Mouse (Mus musculus) G1E (cell line): Measurements from ENCODE around the gene Sel1l3. TPM values are rescaled to one million over a fixed set of nuclear protein-coding genes. Genes with fewer than 3 reads are reported as not detected.

Experiments used
- ATAC-seq: 2 replicates; pipeline ENCODE4 v1.8.0; 2016; ENCODE audit warnings: mild to moderate bottlenecking; ENCODE audit not compliant: insufficient number of reproducible peaks, poor library complexity, low FRiP score, severe bottlenecking; ENCODE audit errors: extremely low read depth
- DNase-seq: peaks from one replicate; pipeline ENCODE4 v3.0.0; 2012; ENCODE audit warnings: low spot score
- H3K27me3 ChIP-seq: 2 replicates; pipeline ENCODE4 v1.6.1; 2012; ENCODE audit warnings: mild to moderate bottlenecking, low read length, inconsistent platforms; ENCODE audit not compliant: insufficient read depth
- H3K36me3 ChIP-seq: replicated peaks from 2 replicates; pipeline ENCODE3; 2012; ENCODE audit warnings: mild to moderate bottlenecking, inconsistent platforms
- H3K4me1 ChIP-seq: 2 replicates; pipeline ENCODE4 v1.6.1; 2012; ENCODE audit warnings: low read depth, low read length, inconsistent platforms, mixed read lengths; ENCODE audit not compliant: insufficient read depth
- H3K4me3 ChIP-seq: 2 replicates; pipeline ENCODE4 v1.5.1; 2012; ENCODE audit warnings: low read depth, mild to moderate bottlenecking, inconsistent platforms, low read length, moderate library complexity, mixed read lengths
- H3K9me3 ChIP-seq: replicated peaks from 2 replicates; pipeline ENCODE4 v1.6.1; 2012; ENCODE audit warnings: inconsistent platforms
- CTCF ChIP-seq: IDR thresholded peaks from 2 replicates; pipeline ENCODE4 v1.5.1; 2012; ENCODE audit warnings: low read depth, low read length, inconsistent platforms, mixed read lengths
- GATA1 ChIP-seq: IDR thresholded peaks from 2 replicates; pipeline ENCODE4 v1.6.1; 2012; ENCODE audit warnings: borderline replicate concordance, low read length, inconsistent platforms, mixed read lengths
- GATA2 ChIP-seq: IDR thresholded peaks from 2 replicates; pipeline ENCODE4 v1.6.1; 2012; ENCODE audit warnings: low read depth, low read length, inconsistent platforms, borderline replicate concordance
- POLR2AphosphoS5 ChIP-seq: IDR thresholded peaks from 2 replicates; pipeline ENCODE4 v1.6.1; 2012; ENCODE audit warnings: low read depth, low read length, inconsistent platforms; ENCODE audit not compliant: insufficient replicate concordance
- TAL1 ChIP-seq: conservative IDR thresholded peaks from 2 replicates; pipeline ENCODE4 v1.6.1; 2012; ENCODE audit warnings: low read depth, low read length, inconsistent platforms, mixed read lengths
- polyA plus RNA-seq: library from polyadenylated mRNA; stranded (reverse); fragments of >175 nt; gene quantifications from 2 replicates; pipeline ENCODE4 v1.2.3, GENCODE M21; 2012
- total RNA-seq, 2 experiments: library from RNA; stranded (forward) in 1 of 2; stranded (reverse) in 1 of 2; fragments of 200-1000 nt in 1 of 2; fragments of >200 nt in 1 of 2; fragmentation: Nextera tagmentation in 1 of 2; gene quantifications; 2 replicates each; pipeline ENCODE4 v1.2.3; 2014 to 2017

Sel1l3 gene
- total and polyA plus RNA-seq, 3 experiments: 0.44 TPM; not detected in 2

GRCm38 (mm10) chr5:53225434-53225833 is 11.7 kb upstream of the Sel1l3 start:
- Histone ChIP-seq H3K27me3 (no peaks in the 10 kb centered on the region), H3K4me1 (no peaks in the 10 kb centered on the region), H3K4me3 (no peak overlapping the region), H3K36me3 (no peaks in the 10 kb centered on the region), H3K9me3 (no peaks in the 10 kb centered on the region)
- ATAC-seq (no peak), DNase-seq (no peak)
- TF ChIP-seq CTCF: no peak

GRCm38 (mm10) chr5:53214801-53215200 is 1.1 kb upstream of the Sel1l3 start:
- no peak for DNase-seq
- no peak for ATAC-seq
- H3K4me1 ChIP-seq: no peaks in the 10 kb centered on the region
- no peaks in the 10 kb centered on the region for H3K27me3 ChIP-seq
- no peak overlapping the region for H3K4me3 ChIP-seq
- H3K36me3 ChIP-seq: no peaks in the 10 kb centered on the region
- H3K9me3 ChIP-seq: peaks cover 27% of the 10 kb centered on the region
- TF ChIP-seq POLR2AphosphoS5: no peak
- no peak for TF ChIP-seq TAL1
- TF ChIP-seq GATA1: no peak
- no peak for TF ChIP-seq GATA2
- no peak for TF ChIP-seq CTCF

GRCm38 (mm10) chr5:53214362-53214761 is 635 bp upstream of the Sel1l3 start:
- no peaks in the 10 kb centered on the region for H3K27me3 ChIP-seq
- H3K4me1 ChIP-seq: no peaks in the 10 kb centered on the region
- no peak overlapping the region for H3K4me3 ChIP-seq
- TF ChIP-seq TAL1 (no peak), CTCF (no peak), GATA2 (no peak), GATA1 (no peak), POLR2AphosphoS5 (no peak)
- no peak for ATAC-seq
- no peak for DNase-seq
- H3K36me3 ChIP-seq: no peaks in the 10 kb centered on the region
- H3K9me3 ChIP-seq: peaks cover 26% of the 10 kb centered on the region

- DNase-seq: no peak
- no peaks in the 10 kb centered on the region for H3K27me3 ChIP-seq
- no peak overlapping the region; the same call in 1 of the 2 replicates for H3K4me3 ChIP-seq
- no peaks in the 10 kb centered on the region for H3K4me1 ChIP-seq
- H3K36me3 ChIP-seq: no peaks in the 10 kb centered on the region
- ATAC-seq: no peak
- TF ChIP-seq CTCF: no peak
- no peak for TF ChIP-seq POLR2AphosphoS5
- H3K9me3 ChIP-seq: peaks cover 26% of the 10 kb centered on the region
Observed at GRCm38 (mm10) chr5:53212782-53213710, 681 bp downstream of the Sel1l3 start.

- no peaks in the 10 kb centered on the region for H3K4me1 ChIP-seq
- H3K4me3 ChIP-seq: no peak overlapping the region
- no peak for DNase-seq
- H3K9me3 ChIP-seq: peaks cover 24% of the 10 kb centered on the region
- no peaks in the 10 kb centered on the region for H3K36me3 ChIP-seq
- H3K27me3 ChIP-seq: no peaks in the 10 kb centered on the region
- TF ChIP-seq POLR2AphosphoS5: no peak
- TF ChIP-seq CTCF: no peak
- no peak for TF ChIP-seq TAL1
- no peak for TF ChIP-seq GATA2
- TF ChIP-seq GATA1: no peak
- ATAC-seq: no peak
Observed at GRCm38 (mm10) chr5:53212087-53212781, 1.5 kb downstream of the Sel1l3 start.

- ATAC-seq: no peak
Observed at GRCm38 (mm10) chr5:53211241-53211640, 2.5 kb downstream of the Sel1l3 start.

GRCm38 (mm10) chr5:53210481-53210880 is 3.2 kb downstream of the Sel1l3 start:
- ATAC-seq (no peak), DNase-seq (no peak)
- Histone ChIP-seq H3K27me3 (no peaks in the 10 kb centered on the region), H3K9me3 (peaks cover 24% of the 10 kb centered on the region), H3K4me3 (no peak overlapping the region), H3K36me3 (no peaks in the 10 kb centered on the region), H3K4me1 (no peaks in the 10 kb centered on the region)
- no peak for TF ChIP-seq GATA2
- TF ChIP-seq GATA1: no peak
- TF ChIP-seq POLR2AphosphoS5: no peak
- TF ChIP-seq TAL1: no peak
- TF ChIP-seq CTCF: no peak

More at GRCm38 (mm10) chr5:53211241-53211640, 2.5 kb downstream of the Sel1l3 start:
- Histone ChIP-seq H3K9me3 (peaks cover 24% of the 10 kb centered on the region), H3K4me1 (no peaks in the 10 kb centered on the region), H3K4me3 (no peak overlapping the region), H3K27me3 (no peaks in the 10 kb centered on the region), H3K36me3 (no peaks in the 10 kb centered on the region)
- DNase-seq: no peak
- no peak for TF ChIP-seq GATA2
